Mouse (Mus musculus) embryonic facial prominence, embryonic 14.5 days (tissue): Measurements from ENCODE around the gene BC055324. TPM values are rescaled to one million over a fixed set of nuclear protein-coding genes. Genes with fewer than 3 reads are reported as not detected.

Source experiments
- ATAC-seq: fragments of 200-750 bp; cut with Nextera tagmentation; 2 replicates; pipeline ENCODE4 v1.8.0; 2017; ENCODE audit warnings: low read depth, moderate number of reproducible peaks, moderate TSS enrichment
- DNase-seq: peaks from one replicate; pipeline ENCODE4 v3.0.0-alpha.2; 2015; ENCODE audit warnings: low spot score
- H3K27ac ChIP-seq: fragments of 300-500 bp; sonication (generic); replicated peaks from 2 replicates; pipeline ENCODE4 v1.5.1; 2014; ENCODE audit warnings: low read depth, mild to moderate bottlenecking, low read length, moderate library complexity
- H3K27me3 ChIP-seq: fragments of 300-500 bp; sonication (generic); replicated peaks from 2 replicates; pipeline ENCODE4 v1.6.1; 2014; ENCODE audit warnings: low read length; ENCODE audit not compliant: control insufficient read depth, insufficient read depth
- H3K36me3 ChIP-seq: fragments of 300-500 bp; sonication (generic); 2 replicates; pipeline ENCODE4 v1.6.1; 2014; ENCODE audit warnings: low read length, mixed read lengths; ENCODE audit not compliant: control insufficient read depth, insufficient read depth
- H3K4me1 ChIP-seq: fragments of 300-500 bp; sonication (generic); 2 replicates; pipeline ENCODE4 v1.6.1; 2014; ENCODE audit warnings: antibody characterized with exemption, low read length; ENCODE audit not compliant: control insufficient read depth, insufficient read depth
- H3K4me2 ChIP-seq: fragments of 300-500 bp; sonication (generic); 2 replicates; pipeline ENCODE4 v1.6.1; 2014; ENCODE audit warnings: low read depth, mild to moderate bottlenecking, low read length, moderate library complexity, mixed read lengths
- H3K4me3 ChIP-seq: fragments of 300-500 bp; sonication (generic); 2 replicates; pipeline ENCODE4 v1.5.1; 2014; ENCODE audit warnings: low read depth, mild to moderate bottlenecking, low read length
- H3K9ac ChIP-seq: fragments of 300-500 bp; sonication (generic); 2 replicates; pipeline ENCODE4 v1.6.1; 2014; ENCODE audit warnings: low read depth, mild to moderate bottlenecking, low read length, moderate library complexity, mixed read lengths
- H3K9me3 ChIP-seq: fragments of 300-500 bp; sonication (generic); 2 replicates; pipeline ENCODE4 v1.6.1; 2016; ENCODE audit warnings: low read length; ENCODE audit not compliant: control insufficient read depth
- whole genome bisulfite sequencing: fragments of 180-500 bp; shearing (Covaris S2); extraction: QIAGEN DNeasy Blood & Tissue Kit; methylation state at CpG from one replicate; pipeline ENCODE4 v1.1.7; 2014; 5-methylcytosine and 5-hydroxymethylcytosine counted together
- polyA plus RNA-seq: library from polyadenylated mRNA; unstranded; fragments of >200 nt; fragmentation: Nextera tagmentation; extraction: Ambion mirVana; gene quantifications from 2 replicates; pipeline ENCODE4 v1.2.1, GENCODE M21; 2014

BC055324 gene
- polyA plus RNA-seq, 1 experiment from 2014 or later: 16.8 TPM

DNA sequence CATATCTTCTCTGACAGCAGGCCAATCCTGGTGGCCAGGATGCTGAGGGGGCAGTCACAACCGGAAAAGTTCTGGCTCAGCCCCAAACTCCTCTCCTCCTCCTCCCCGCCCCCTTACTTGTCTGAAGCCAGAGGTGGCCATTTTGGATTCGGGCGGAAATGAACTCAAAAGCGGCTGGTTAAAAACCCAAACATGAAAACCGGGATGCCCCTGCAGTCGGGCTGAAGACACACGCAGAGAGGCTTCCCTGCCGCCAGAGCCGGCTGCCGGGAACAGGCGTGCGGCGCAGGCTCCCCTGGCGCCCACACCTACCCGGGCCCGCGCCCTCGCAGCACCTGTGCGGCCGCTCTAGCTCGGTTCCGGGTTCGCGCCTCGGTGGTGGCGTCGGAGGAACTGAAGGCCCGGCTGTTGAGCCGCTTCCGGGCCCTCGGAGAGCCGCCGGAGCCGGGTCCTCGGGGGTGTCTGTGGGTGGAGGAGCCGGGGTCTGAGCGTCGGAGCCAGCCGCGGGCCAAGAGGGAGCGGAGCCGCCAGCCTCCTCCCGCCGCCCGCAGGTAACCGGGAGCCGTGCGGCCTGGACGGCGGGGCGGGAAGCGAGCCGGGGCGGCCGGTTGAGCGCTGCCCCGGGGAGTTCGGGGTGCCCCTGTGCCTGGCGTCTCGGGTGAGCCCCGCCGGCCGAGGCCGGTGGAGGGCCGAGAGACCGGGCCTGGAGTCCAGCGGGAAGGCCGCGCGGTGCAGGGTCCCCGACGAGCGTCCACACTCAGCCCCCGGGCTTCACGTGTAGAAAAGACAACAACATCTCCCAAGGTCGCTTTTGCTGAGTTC, 64.7 kb downstream of the BC055324 start:
- Histone ChIP-seq H3K9me3 (no peaks in the 10 kb centered on the region), H3K27ac (peak overlapping the region; percentile 81), H3K4me2 (peak overlapping the region; percentile 85), H3K4me1 (peaks cover 11% of the 10 kb centered on the region; the same call in 1 of the 2 replicates), H3K36me3 (peaks cover 14% of the 10 kb centered on the region), H3K27me3 (no peaks in the 10 kb centered on the region), H3K9ac (peak overlapping the region; percentile 92), H3K4me3 (peak overlapping the region; percentile 98)
- peak; percentile 96 for DNase-seq
- under 1% methylated on average over 39 of the region's 77 CpGs for WGBS
- peak; percentile 93 for ATAC-seq

DNA sequence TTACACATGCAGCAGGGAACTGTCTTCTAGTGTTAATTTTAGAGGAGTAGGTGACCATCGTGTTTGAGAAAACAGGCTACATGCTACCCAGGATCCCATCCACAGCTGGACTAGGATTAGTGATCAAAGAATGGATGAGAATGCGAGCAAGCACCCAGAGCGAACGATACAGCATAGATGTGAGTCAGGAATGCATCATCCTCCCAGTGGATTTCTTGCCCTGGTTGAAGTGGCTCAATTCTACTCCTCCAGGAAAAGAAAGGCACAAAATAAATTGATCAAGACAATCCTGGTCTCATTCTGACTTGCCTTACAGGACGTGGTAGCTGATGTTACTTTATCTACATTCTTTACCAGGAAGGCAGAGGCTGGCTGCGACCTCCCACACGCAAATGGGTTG, 65.8 kb downstream of the BC055324 start, which contains the start of gene Scyl3:
Gene Scyl3 (plus strand): TSS at position 255 of the 400 bp plus-strand sequence.
- Histone ChIP-seq H3K36me3 (peaks cover 4% of the 10 kb centered on the region; the same call in 1 of the 2 replicates), H3K4me1 (peaks cover 11% of the 10 kb centered on the region; the same call in 1 of the 2 replicates), H3K9ac (peak within 1 kb of the TSS; percentile 92), H3K4me3 (peak within 1 kb of the TSS; percentile 98), H3K4me2 (peak within 1 kb of the TSS; percentile 85), H3K9me3 (no peaks in the 10 kb centered on the region), H3K27me3 (no peaks in the 10 kb centered on the region), H3K27ac (peak within 1 kb of the TSS; percentile 81)
- 67% methylated on average over 7 of the region's 7 CpGs for WGBS
- no peak for DNase-seq
- ATAC-seq: no peak

DNA sequence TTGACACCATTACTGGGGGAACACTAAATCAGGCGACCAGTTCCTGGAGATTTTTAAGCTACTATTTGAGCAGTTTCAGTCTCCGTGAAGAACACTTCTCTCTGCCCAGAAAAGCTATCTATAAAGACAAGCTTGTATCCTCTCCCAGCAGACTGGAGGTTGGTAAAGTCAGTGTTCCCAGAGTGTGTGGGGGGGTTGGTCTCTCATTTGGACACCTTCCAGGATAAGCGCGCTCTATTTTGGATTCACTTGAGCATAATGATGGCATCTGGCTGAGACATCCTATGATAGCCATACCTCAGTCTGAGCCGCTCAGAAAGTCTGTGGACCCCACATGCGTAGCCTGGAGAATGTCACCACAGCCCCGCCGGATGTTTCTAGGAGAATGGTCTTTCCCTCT, 70.5 kb downstream of the BC055324 start:
- no peak for ATAC-seq
- Histone ChIP-seq H3K9ac (no peak overlapping the region), H3K4me2 (no peak overlapping the region), H3K4me1 (peaks cover 5% of the 10 kb centered on the region; the same call in 1 of the 2 replicates), H3K27ac (no peak overlapping the region), H3K27me3 (no peaks in the 10 kb centered on the region), H3K9me3 (no peaks in the 10 kb centered on the region), H3K36me3 (no peaks in the 10 kb centered on the region), H3K4me3 (no peak overlapping the region)
- no peak for DNase-seq
- WGBS: 87% methylated on average over 8 of the region's 8 CpGs

DNA sequence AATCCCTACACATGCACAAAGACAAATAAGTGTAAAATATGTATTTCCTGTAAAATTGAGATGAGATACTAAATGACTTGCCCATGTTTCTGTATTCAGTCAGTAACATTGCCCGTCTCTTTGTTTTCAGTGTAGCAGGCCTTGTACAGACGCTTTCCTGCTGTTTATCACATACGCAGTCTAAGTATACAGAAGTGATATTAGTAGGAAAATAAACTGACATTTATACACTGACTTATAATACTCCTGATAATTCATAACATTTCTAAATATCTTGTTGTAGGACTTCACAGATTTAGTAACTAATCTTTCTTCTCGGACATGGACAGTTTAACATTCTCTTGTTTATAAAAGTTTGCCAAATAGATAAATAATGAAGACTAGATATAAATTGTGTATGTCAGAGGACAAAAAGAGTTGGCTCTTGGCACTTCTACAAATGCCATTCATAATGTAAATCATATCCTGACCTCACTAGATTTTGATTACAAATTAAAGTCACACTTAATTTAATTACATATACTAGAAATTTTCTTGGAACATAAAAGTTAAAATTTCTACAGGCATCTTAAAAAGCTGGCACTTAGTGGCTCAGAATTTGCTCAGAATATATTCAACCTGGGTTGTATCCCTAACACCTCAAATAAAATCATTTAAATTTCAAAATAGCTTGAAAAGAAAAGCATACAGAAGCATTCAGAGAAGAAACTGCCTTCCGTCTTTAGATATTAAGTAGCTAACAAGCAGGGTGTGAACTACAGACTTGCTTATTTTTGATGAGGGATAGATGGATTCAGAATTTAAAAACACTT, 77.0 kb downstream of the BC055324 start:
- H3K36me3 ChIP-seq: peaks cover 17% of the 10 kb centered on the region
- H3K27me3 ChIP-seq: no peaks in the 10 kb centered on the region
- no peak for ATAC-seq
- DNase-seq: no peak
- no peak overlapping the region for H3K4me3 ChIP-seq
- no peak overlapping the region for H3K9ac ChIP-seq
- peaks cover 6% of the 10 kb centered on the region; the same call in 1 of the 2 replicates for H3K9me3 ChIP-seq
- H3K4me1 ChIP-seq: no peaks in the 10 kb centered on the region
- WGBS: 93% methylated on average over 5 of the region's 5 CpGs
- no peak overlapping the region for H3K4me2 ChIP-seq
- no peak overlapping the region for H3K27ac ChIP-seq

DNA sequence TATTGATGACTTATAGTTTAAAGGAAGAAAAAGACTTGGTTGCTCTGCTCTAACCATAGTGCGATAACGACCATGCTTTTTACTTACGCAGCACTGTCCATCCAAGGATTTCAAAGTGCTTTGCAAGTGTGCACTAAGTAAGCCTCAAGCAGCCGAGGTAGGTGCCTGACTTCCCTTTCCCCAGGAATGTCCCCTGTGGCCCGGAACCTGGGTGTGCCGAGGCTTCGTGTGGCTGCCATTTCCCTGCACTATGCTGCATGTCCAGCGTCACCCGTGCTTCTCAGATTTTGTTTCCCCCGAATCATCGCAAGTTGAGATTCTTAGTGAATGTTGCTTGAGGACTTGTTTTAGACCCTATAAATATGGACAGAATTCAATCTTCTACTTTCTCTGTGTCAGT, 82.6 kb downstream of the BC055324 start:
- H3K4me2 ChIP-seq: no peak overlapping the region
- H3K27ac ChIP-seq: no peak overlapping the region
- ATAC-seq: no peak
- peaks cover 17% of the 10 kb centered on the region for H3K4me1 ChIP-seq
- H3K9me3 ChIP-seq: no peaks in the 10 kb centered on the region
- peaks cover 5% of the 10 kb centered on the region for H3K36me3 ChIP-seq
- no peak overlapping the region for H3K9ac ChIP-seq
- DNase-seq: no peak
- 85% methylated on average over 11 of the region's 11 CpGs for WGBS
- H3K4me3 ChIP-seq: no peak overlapping the region
- H3K27me3 ChIP-seq: no peaks in the 10 kb centered on the region

DNA sequence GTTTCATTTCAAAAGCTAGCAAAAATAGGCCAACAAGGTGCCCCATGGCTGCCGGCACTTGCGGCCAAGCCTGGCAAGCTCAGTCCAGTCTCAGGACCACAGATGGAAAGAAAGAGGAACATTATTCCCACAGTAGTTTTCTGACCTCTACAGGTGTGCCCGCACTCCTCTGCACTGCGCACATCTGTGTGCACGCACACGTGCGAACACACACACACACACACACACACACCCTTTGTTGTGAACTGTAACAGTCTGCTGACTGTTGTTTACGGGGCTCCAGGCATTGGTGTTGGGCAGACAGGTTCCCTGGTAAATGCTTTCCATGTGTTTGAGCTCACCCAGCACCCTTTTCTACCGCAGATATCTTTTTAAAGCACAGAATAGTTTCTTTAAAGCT, 83.8 kb downstream of the BC055324 start:
- Histone ChIP-seq H3K27me3 (no peaks in the 10 kb centered on the region), H3K9me3 (no peaks in the 10 kb centered on the region), H3K9ac (no peak overlapping the region), H3K4me2 (no peak overlapping the region), H3K4me3 (no peak overlapping the region), H3K4me1 (peaks cover 17% of the 10 kb centered on the region), H3K36me3 (0 out of 2 replicates have a peak, but pooled peaks cover 3% of the 10 kb centered on the region), H3K27ac (no peak overlapping the region)
- WGBS: 83% methylated on average over 9 of the region's 9 CpGs
- no peak for ATAC-seq
- DNase-seq: no peak

DNA sequence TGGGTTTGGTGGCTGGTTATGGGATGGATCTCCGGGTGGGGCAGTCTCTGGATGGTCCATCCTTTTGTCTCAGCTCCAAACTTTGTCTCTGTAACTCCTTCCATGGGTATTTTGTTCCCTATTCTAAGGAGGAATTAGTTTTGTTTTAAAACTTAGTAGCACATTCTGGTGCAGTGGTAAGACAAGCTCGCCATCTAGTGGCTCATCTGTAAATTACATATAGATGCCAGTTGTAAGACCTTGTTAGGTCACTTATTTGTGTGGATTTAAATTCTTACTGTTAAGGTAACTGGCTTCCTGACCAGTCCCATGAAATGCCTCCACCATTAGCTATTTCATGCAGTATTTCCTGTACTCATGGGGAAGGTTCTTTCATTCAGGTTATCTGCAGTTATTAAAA, 84.3 kb downstream of the BC055324 start:
- H3K9me3 ChIP-seq: no peaks in the 10 kb centered on the region
- H3K36me3 ChIP-seq: 0 out of 2 replicates have a peak, but pooled peaks cover 3% of the 10 kb centered on the region
- no peak overlapping the region for H3K9ac ChIP-seq
- 8% methylated on average over 2 of the region's 2 CpGs for WGBS
- no peak overlapping the region for H3K4me2 ChIP-seq
- peak; percentile 78 for DNase-seq
- H3K27ac ChIP-seq: no peak overlapping the region
- H3K27me3 ChIP-seq: no peaks in the 10 kb centered on the region
- H3K4me1 ChIP-seq: peaks cover 17% of the 10 kb centered on the region
- ATAC-seq: no peak
- no peak overlapping the region for H3K4me3 ChIP-seq

DNA sequence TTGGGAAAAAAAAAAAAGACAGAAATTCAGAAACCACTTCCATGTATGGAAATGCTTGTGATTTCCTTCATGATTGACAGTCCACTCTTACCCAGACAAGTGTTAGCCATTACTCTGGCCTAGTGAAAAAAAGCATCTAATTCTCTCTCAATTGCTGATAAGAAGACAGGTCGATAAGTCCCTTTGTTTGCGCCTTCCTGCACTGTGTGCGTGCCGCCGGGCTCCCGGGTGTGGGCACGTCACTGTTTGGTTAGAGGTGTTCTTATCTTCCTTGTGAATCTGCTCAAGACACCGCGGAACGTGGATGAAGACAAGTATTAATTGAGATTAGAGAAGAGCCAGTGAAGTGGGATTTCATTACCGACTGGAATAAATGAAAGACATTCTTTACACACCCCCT, 86.2 kb downstream of the BC055324 start:
- Histone ChIP-seq H3K4me1 (peaks cover 17% of the 10 kb centered on the region), H3K27ac (no peak overlapping the region), H3K4me3 (no peak overlapping the region), H3K27me3 (no peaks in the 10 kb centered on the region), H3K4me2 (no peak overlapping the region), H3K9ac (no peak overlapping the region), H3K9me3 (no peaks in the 10 kb centered on the region), H3K36me3 (0 out of 2 replicates have a peak, but pooled peaks cover 3% of the 10 kb centered on the region)
- ATAC-seq: no peak
- WGBS: 47% methylated on average over 11 of the region's 11 CpGs
- DNase-seq: no peak
